Mouse (Mus musculus) brain, embryonic 14.5 days (tissue): ENCODE results near the gene Brinp2. TPM values are rescaled to one million over a fixed set of nuclear protein-coding genes. Genes with fewer than 3 reads are reported as not detected.
A peak's percentile ranks its signal among the peaks of the same experiment; 100 is the strongest.

Source experiments
- DNase-seq: peaks from one replicate; pipeline ENCODE4 v3.0.0-alpha.2; 2011; ENCODE audit warnings: low read depth
- CTCF ChIP-seq: fragments of 200-500 bp; IDR thresholded peaks from 2 replicates; pipeline ENCODE4 v1.5.1; 2012; ENCODE audit warnings: inconsistent platforms, mild to moderate bottlenecking, moderate library complexity, borderline replicate concordance; ENCODE audit not compliant: insufficient read depth, insufficient read length; ENCODE audit errors: extremely low read depth
- POLR2A ChIP-seq: fragments of 200-500 bp; IDR thresholded peaks from 2 replicates; pipeline ENCODE4 v1.6.1; 2012; ENCODE audit warnings: mild to moderate bottlenecking, inconsistent platforms, borderline replicate concordance; ENCODE audit not compliant: poor library complexity, insufficient read depth, insufficient read length, severe bottlenecking; ENCODE audit errors: extremely low read depth
- polyA plus RNA-seq: library from polyadenylated mRNA; depleted of rRNA; stranded (reverse); fragments of >200 nt; gene quantifications from 2 replicates; pipeline ENCODE4 v1.2.3, GENCODE M21; 2012

The Brinp2 gene
- polyA plus RNA-seq, 1 experiment = 29.5 TPM

DNA sequence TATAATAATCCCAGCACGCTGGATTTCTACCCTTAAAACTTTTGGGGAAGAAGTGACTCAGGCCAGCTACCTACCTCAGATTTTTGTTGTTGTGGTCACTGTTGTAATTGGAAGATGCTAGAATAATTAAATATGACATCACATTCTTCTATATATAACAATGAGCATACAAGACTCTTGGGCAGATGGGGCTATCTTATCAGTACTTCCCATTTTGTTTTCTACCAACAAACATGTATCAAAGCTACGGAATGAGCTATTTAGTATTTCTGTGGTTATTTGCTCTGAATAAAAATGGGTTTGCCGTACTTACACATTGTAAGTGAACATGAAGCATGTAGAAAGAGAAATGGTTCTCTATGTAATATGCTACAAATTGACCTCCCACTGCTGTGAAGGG, 112.1 kb downstream of the Brinp2 start:
- no peak for DNase-seq

DNA sequence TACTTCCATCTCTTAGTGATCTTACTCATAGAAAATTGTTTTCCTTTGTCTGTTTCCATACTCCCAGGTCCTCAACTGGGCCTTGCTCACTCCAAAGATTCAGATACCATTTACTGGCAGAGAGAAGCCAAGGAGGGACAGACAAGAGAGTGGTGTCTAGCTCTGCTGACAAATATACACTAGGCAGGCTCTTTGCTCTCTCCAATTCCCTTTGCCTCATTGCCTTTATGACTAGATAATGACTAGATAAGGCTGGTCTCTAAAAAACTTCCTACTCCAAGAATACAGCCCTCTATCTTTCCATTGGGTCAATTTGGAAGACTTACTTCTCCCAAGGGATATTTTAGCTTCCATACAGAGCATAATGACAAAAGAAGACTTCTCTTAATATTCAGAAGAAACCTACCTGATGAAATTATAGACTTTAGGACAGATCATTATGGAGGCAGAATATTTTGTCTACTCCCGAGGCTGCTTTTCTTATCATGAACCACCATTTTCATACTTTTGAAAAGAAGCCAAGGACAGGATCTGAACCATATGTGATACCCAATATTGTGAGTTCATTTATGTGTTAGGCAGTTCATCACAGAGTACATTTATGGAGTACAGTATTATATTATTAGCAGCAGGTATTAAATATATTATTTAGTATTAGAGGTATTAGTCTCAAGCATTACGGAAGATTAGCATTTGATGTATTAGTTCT, 114.1 kb downstream of the Brinp2 start:
- no peak for TF ChIP-seq POLR2A
- no peak for TF ChIP-seq CTCF
- no peak for DNase-seq

More for the DNA sequence above, 112.1 kb downstream of the Brinp2 start:
- TF ChIP-seq CTCF = no peak
- no peak for TF ChIP-seq POLR2A

GRCm38 (mm10) chr1:158239841-158240240, 116.3 kb downstream of the Brinp2 start:
- TF ChIP-seq POLR2A = no peak
- TF ChIP-seq CTCF = no peak
- DNase-seq = no peak

- no peak for TF ChIP-seq POLR2A
- no peak for TF ChIP-seq CTCF
- peak; percentile 47 for DNase-seq
Observed at GRCm38 (mm10) chr1:158238722-158239121, 117.4 kb downstream of the Brinp2 start.

DNA sequence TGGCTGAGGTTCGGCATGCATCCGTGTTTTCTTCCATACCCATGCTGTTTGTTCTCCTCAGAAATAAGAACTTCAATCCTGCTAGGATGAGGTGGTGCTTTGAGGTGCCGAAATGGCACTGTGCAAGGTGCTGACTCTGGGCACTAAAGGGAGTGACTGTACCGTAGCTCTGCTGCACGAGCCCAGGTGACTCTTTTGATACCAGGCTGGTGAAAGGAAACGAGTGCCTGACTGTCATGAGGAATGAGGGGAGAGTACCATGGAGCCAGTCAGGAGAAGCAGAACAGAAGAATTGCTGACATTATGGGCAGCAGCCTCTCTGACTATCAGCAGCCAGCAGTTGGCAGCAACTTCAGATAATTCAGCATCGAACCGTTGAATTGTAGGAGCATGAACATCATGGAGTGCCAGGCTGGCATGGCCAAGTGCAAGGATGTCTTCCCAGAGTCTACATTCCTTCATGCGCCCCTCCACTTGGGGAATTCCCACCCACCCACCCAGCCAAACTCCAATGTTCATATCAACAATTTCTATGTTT, 127.4 kb downstream of the Brinp2 start:
- no peak for TF ChIP-seq CTCF
- no peak for TF ChIP-seq POLR2A
- DNase-seq = no peak

DNA sequence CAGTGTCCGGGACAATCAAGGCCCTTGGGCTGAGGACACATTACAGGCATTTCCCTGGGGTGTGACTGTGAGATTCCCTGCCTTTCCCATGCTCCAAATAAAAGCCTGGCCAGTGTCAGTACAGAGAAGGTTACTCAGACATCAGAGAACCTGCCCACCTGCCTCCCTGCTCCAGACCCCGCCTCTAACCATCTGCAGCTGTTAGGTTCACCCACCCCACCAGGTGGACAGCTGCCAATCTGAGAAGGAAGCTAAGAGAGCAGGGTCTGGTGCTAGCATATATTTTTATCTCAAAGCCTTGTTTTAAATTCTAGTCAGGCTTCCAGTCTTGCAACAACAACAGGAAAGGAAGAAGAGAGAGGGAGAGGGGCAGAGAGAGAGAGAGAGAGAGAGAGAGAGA, 128.9 kb downstream of the Brinp2 start:
- TF ChIP-seq CTCF (no peak), POLR2A (no peak)
- DNase-seq = peak; percentile 33

DNA sequence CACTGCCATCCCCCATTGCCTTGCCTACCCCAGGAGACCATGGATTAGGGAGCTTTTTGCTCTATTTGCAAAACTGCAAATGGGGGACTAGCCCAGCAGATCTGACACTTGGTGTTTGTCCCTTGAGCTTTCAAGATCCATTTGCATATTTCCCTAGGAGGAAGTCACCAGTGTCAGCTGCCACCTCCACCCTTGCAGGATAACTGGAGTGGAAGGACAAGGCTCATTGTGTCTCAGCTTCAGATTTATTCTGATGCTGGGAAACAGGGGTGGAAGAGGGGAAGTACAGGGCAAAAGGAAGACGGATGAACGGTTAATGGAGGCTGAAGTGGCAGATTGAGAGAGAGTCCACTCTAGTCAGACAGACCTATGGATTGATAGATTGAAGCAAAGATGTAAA, 129.4 kb downstream of the Brinp2 start:
- no peak for TF ChIP-seq POLR2A
- no peak for TF ChIP-seq CTCF
- peak; percentile 11 for DNase-seq

- no peak for TF ChIP-seq CTCF
- no peak for TF ChIP-seq POLR2A
- DNase-seq = peak; percentile 73
Observed at GRCm38 (mm10) chr1:158221048-158221447, 135.1 kb downstream of the Brinp2 start.

GRCm38 (mm10) chr1:158220148-158220547, 136.0 kb downstream of the Brinp2 start:
- peak; percentile 40 for DNase-seq
- TF ChIP-seq CTCF (no peak), POLR2A (no peak)

GRCm38 (mm10) chr1:158218750-158219149, 137.4 kb downstream of the Brinp2 start:
- TF ChIP-seq CTCF (no peak), POLR2A (no peak)

GRCm38 (mm10) chr1:158218294-158218693, 137.8 kb downstream of the Brinp2 start:
- TF ChIP-seq POLR2A (no peak), CTCF (no peak)

More at GRCm38 (mm10) chr1:158218750-158219149, 137.4 kb downstream of the Brinp2 start:
- DNase-seq = no peak

DNA sequence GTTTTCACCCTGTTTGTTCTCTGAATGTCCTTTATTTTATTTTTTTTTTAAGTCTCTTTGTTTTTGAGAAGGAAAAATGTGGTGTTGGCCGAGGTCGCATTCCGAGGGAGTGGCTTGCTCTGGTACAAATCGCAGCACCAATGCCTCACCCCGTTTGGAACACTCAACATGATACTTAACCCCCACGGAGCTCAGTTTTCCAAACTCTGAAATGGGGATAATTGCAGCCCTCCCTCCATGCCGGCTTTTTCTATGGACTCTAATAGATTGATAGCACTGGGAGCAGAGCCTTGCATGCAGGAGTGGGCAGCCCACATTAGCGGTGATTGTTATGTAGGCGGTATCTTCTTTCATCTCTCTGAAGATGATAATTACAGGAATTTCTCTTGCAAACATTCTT, 140.5 kb downstream of the Brinp2 start:
- TF ChIP-seq POLR2A (no peak), CTCF (no peak)
- DNase-seq = no peak

More at GRCm38 (mm10) chr1:158218294-158218693, 137.8 kb downstream of the Brinp2 start:
- no peak for DNase-seq
